Mouse (Mus musculus) embryo, embryonic 10.5 days (tissue): ENCODE results near the gene H1foo.

Experiments used
- DNase-seq: peaks from one replicate; pipeline ENCODE4 v3.0.0-alpha.2; 2015; ENCODE audit warnings: low spot score

H1foo gene

DNA sequence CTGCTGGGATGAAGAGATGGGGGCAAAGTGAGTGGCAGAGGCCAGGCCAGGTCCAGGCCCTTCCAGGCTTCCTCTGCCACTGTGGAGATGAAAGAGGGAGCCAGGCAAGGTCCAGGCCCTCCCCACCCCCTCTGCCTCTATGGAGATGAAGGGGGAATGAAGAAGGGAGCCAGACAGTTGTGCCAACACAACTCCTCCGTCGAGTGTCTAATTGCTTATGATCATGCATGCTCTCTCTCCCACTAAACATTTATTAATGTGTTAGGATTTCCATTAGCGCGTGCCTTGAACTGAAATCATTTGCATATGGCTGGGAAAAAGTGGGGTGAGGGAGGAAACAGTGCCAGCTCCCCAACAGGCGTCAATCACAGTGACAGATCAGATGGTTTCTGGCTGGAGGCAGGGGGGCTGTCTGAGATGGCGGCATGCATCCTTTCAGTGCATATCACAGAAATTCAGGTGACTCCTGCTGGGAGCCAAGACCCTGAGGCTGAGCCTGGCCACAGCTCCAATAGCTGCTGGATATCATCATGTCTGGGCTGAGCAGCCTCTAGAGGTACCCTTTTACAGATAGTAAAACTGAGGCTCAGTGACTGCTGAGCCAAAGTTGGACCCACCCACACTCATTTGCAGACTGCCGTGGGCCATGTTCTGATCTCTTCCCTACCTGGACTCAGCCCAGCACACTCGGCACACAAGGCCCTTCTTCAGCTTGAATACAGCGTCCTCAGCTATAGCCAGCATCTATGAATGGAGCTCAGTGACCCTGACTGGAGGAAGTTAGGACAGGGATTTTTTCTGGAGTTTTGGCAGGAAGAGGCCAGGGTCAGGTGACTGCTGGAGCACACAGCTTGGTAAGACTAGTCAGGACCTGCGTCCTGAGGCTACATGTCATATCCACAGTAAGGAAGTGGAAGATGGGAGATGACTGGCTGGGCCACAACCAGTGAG is 17.2 kb upstream of the H1foo start:
- DNase-seq, result no peak

DNA sequence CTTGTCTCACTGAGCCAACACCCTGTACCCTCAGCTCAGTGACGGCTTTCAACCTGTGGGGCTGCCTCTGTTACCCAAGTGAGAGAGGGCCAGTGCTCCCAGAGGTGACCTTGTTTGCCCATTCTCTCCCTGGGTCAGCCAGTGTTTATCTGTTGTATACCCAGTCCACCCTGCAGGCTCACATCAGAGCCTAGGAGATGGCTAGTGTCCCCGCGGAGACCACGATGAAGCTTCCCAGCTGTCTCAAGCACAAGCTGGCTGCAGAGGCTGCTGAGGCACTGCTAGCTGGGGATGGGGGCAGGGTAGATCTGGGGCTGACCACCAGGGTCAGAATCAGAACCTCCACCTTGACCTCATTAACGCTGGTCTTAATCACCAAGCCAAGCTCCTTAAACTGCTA is 14.7 kb upstream of the H1foo start:
- no peak for DNase-seq

DNA sequence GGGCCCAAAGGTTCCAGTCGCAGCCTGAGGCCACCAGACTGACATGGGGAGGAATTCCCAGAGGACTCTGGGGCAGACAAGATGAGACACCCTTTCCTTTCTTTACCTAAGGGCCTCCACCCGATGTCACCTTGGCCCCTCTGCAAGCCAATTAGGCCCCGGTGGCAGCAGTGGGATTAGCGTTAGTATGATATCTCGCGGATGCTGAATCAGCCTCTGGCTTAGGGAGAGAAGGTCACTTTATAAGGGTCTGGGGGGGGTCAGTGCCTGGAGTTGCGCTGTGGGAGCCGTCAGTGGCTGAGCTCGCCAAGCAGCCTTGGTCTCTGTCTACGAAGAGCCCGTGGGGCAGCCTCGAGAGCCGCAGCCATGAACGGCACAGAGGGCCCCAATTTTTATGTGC is 13.1 kb upstream of the H1foo start, which contains the start of gene Rho:
Gene Rho (plus strand): TSS at position 110 of the 400 bp plus-strand sequence.
- no peak for DNase-seq

DNA sequence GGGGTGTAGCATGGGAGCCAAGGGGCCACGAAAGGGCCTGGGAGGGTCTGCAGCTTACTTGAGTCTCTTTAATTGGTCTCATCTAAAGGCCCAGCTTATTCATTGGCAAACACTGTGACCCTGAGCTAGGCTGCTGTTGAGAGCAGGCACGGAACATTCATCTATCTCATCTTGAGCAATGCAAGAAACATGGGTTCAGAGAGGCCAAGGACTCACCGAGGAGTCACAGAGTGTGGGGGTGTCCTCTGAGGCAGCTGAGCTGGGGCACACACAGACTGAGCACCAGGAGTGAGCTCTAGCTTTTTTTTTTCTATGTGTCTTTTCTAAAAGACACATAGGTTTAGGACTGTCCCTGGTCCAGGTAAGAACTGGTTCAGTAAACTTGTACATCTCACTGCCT is 12.3 kb upstream of the H1foo start:
- no peak for DNase-seq

DNA sequence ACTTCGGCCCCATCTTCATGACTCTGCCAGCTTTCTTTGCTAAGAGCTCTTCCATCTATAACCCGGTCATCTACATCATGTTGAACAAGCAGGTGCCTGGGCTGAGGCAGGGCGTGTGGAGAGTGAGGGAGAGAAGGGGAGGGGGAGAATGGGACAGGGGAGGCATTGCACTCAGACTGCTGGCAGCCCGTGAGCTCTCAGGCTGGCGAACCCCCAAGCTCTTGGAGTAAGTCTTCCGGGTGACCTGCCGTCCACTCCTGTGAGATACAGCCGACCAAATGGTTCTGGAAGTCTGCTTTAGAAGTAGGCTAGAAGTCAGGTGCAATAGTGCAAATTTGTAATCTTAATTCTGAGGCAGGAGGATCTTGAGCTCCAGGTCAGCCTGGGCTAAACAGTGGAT is 9.2 kb upstream of the H1foo start:
- no peak for DNase-seq

DNA sequence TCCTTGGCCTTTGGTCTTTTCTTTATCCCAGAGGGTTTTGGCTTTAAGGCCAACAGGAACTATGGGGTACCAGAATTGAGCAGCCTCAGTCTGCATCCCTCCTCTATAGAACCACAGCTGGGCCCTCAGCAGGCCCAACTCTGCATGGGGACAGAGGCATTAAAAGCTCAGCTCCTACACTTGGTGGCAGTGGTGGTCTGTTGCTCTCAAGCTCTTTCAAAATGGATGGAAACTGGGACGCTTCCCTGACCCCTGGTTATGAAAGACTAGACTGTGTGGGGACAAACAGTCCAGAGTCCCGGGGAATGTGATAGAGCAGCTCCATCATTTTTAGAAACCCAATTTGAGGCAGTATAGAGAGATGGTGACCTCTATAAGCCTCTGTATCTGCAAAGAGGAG is 6.7 kb upstream of the H1foo start:
- DNase-seq, result no peak

DNA sequence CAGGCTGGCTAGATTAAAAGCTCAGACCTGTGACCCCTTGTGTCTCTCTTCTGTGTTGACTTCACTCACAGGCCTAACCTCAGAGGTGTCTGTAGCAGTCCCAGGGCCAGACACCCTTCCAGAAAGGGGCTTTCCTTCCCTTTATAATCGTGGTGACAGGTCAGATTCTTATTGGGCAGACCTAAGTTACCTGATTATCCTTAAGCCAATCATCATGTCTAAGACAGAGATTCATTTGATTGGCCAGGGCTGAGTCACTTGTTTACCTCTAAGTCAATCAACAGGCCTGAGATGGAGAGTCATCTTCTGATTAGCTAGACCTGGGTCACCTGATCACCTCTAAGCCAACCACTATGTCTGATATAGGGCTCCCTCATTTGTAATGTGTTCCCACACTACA is 5.9 kb upstream of the H1foo start:
- no peak for DNase-seq

DNA sequence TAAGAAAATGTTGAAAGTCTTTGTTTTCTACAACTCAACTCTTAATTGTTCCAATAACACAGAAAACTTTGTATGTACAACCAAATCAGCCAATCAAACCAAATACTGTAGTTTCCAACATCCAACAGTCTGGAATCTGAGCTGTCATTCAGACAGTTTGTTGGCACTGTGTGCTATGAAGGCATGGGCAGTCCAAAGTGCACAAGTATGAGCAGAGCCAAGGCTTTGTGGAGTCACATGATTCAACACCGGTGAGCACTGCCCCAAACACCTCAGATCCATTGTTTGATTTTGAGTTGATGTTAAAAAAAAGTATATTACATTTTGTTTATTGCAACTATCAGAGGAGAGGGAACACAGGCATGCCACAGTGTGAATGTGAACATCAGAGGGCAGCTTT is 4.1 kb upstream of the H1foo start:
- no peak for DNase-seq

DNA sequence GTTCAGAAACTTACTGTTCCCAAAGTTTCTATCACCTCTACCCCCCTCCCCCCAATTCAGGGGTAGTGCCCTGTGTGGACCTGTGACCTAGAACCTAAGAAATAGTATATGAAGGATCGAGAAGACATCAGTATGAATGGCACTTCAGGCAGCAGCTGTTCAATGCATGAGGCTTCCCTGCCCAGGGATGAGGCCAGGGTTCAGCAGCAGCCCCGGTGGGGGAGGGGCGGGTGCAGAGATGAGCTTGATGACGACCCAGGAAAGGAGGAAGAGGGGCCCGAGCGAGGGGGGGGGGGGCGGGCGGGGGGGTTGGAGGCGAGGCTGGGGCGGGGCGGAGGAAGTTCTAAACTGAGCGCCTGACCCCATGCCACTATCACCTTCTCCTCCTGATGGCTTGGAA is 3.6 kb upstream of the H1foo start:
- peak; percentile 54 for DNase-seq

DNA sequence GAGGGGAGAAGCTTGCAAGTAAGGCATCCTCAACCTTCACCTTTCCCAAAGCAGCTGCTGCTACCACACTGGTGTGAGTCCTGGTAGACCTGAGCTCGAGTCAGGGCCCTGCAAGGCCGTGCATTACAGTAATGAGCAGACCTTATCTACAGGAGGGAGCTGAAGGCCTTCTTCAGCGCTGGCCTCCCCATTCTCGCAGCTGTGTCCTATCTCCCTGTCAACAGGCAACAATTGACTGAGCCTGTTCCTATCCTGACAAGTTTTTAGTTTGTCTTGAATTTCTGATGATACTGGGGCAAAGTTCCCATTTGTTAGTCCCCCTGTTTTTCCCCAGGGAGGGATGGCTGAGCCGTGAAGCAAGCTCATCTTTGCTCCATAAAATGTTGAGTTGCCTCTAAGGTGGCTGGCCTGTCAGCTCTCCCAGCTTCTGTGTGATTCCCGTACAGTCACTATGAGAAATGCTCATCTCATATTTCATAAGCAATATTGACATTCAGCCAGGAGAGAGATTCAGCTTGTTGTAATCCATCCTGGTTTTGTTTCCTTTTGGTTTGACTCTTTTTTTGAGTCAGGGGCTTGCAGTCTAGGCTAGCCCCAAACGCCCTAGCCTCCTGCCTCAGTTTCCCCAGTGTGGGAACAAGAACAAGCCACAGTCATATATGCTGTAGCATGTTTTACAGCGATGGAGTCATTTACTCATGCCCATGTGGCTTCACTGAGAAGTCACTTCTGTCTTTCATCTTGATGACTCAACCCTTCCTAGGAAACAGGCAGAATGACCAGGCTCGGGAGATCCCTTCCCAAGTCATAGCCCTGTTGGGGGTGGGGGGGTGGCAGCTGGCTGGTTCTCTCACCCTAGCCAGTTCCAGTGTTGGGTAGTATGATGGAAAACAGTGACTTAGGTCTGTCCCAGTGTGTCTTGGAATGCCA is 975 bp upstream of the H1foo start:
- no peak for DNase-seq

DNA sequence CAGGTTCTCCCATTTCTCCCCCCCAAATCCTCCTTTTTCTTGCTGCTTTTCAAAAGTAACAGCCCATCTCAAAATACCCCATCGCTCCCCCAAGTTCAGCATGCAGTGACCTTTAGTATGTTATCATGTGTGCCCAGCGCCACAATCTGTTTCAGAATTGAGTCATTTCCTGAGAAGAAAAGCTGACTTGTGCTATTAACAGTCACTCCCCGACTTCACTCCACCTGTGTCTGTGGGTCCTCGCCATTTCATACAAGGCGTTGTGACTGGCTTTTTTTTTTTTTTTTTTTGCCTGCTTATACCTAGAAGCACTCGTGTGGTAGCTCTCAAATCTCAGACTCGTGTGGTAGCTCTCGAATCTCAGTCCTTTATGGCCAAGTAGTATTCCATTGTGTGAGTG is 895 bp downstream of the H1foo start:
- DNase-seq, result no peak

DNA sequence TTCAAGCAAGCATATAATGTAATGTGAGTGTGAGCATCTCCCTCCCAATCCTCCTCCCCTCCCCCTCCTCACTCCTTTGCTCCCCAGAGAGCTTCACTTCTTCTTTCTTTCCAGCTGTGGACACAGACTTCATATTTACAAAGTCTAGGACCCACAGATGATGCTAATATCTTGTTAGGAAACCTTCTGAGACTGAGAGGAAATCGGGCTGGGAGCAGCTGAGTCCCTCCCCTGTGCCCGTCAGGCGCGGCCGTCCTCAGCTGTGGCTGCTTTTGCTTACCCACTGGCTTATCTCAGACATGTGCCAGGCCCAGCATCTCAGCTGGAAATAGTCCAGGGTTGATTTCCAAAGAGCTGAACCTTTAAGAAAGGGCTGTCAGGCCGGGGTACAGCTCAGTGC is 1.7 kb downstream of the H1foo start:
- DNase-seq, result no peak

DNA sequence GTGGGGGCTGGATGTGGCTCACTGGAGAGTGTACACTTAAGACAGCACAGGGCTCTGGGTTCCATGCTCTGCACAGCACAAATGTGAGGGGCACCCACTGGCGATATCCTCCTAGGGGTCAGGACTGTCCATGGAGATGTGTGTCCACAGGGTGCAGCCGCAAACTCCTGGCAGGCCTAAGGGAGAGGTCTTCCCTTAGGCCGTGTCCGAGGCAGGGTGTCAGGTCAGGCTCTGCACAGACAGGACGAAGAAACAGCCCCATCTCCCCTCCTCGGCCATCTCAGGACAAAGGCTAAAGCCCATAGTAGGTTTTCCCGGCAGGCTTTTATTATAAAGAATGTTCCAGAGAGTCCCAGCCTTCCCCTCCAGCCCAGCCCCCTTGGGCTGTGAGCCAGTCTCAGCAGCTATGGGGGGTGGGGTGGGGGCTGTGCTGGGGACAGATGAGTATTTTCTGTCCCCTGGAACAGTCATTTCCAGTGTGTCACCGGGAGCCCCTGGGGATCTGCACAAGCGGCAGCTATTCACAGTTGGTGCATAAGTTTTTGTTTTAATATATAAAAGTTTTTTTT is 9.9 kb downstream of the H1foo start:
- DNase-seq, result no peak

DNA sequence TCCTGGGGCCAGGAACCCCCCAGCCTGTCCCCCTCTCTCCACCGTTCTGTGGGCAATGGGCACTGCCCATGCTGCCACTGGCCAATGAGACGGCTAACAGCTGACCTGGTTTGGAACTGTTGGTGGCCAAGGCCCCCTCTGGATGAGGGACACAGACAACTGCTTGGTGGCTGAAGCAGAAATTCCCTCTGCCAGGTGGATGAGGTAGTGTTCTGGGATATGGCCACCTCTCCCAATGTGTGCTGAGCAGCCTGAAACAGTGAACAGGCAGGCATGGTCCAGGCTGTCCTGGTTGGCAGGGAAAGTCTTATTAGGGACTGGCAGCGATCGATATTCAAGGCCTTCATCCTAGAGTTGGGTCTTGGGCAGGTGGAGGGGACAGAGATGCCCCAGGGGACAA is 10.4 kb downstream of the H1foo start:
- no peak for DNase-seq

DNA sequence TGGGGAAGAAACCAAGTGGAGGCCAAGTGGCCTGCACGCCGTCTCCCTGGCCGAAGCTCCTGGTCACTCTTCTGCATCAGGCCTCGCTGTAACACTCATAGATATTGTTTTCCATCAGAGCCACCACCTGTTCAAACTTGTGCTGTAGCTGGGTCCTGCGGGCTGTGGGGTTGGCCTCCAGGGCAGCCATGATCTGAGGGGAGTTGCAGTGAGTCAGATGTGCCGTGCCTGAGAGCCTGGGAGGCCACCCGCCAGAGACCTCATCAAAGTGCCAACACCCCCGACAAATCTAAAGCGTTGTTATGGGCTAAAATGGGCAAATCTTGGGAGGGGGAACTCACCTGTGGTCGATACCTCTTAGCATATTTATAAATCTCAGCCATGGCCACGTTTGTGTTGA is 10.9 kb downstream of the H1foo start:
- no peak for DNase-seq

DNA sequence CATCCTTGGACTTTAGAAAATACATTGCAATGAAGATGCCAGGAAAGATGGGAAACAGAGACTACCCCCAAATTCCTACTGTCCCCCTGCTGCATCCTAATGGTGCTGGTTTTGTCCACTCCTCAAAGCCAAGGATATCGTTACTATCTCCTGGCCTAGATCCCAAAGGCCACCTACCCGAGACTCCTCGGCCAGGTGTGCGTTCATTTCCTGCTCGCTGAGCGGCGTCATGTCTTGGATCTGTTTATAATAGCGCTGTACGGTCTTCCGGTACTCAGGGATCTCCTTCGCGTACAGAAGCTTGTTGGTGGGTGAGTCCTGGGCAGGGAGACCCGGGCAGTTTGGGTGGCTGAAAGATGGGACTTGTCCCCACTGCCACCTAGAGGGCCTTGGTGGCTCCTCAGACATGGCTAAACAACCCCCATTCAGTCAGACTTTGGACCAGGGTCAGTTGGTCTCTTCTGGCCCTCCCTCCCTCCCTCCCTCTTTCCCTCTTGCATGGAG is 11.7 kb downstream of the H1foo start:
- no peak for DNase-seq

DNA sequence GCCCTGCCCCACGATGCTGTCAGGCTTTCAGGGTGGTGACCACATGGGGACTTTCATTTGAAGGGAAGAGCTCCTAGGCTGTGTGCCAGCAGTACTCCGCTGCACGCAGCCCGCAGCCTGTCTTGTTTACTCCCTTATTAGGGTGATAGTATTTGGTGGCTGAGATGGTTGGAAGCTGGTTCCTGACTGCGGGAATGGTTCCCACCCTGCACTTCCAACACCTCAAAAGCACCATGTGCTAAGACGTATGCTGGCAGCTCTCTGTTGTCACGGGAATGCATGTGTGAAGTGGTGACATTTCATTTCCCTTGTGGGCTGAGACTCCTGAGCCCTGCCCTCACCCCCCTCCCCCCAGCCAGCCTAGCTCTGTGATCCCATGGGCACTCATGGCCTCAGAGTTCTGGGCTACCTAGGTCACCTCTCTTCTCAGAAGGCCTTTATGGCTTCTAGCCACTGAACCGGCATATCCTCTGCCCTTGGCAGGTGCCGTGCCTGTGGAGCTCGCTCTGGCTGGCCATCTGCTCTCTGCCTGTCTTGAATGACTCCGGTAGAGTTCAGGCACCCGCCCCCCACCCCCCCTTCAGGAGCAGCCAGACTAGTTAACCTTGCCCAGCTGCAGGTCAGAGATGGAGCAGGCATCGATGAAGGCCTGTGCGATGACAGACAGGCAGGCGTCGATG is 12.3 kb downstream of the H1foo start:
- peak; percentile 43 for DNase-seq

DNA sequence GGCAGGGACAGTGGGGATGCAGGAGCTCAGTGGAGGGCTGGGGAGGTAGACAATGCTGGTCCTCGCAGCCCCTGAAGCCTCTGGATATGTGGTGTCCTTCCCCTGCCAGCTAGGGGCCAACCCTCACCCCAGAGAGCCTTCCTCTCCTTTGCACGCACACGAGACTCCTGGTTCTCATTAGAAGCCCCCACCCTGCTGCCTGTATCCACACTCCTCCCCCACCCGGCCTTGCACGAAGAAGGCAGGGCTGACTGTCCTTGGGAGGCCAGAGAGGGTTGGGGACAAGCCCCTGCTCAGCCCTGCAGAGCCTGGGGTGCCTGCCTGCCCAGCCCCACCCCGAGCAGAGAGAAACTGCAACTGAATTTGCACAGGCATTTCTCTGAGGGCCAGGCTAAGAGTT is 12.9 kb downstream of the H1foo start:
- DNase-seq, result no peak

DNA sequence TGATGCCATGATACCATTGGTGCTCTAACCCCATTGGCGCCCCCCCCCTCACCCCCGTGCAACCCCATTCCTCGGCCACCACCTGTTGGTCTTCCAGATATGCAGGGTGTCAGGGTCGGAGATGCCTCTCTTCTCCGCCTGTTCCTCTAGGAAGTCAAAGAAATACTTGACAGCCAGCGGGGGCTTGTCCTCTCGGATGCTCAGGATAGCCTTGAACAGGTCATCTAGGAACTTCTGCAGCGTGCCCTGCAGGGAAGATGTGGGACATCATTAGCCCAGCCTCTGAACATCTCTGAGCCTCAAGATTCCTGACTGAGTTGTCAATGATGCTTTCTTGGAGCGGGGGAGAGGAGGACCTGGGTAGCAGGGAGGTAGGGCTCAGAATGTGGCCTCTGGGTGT is 13.7 kb downstream of the H1foo start:
- no peak for DNase-seq

DNA sequence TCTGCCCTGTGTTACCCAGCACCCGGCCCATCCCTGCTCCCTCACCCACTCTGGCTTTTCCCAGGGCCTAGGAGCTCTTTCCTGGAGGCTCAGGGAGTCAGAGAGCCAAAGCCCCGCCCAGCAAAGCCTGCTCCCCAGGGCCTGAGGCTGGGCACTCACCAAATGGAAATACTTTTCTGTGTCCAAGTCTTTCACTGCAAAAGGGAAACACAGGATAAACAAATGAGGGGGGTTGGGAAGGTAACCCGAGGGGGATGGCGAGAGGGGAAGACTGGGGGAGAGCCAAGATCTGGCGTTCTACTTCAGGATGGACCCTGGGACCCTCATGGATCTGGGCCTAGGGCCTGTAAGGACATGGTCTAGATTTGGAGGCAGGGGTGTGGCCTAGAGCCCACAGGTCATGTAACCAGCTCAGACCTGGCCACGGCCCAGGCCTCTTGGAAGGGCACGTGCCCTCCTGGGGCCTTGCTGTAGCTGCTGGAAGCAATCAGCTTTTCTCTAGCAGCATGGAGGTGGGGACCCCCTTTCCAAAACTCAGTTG is 14.5 kb downstream of the H1foo start:
- no peak for DNase-seq

DNA sequence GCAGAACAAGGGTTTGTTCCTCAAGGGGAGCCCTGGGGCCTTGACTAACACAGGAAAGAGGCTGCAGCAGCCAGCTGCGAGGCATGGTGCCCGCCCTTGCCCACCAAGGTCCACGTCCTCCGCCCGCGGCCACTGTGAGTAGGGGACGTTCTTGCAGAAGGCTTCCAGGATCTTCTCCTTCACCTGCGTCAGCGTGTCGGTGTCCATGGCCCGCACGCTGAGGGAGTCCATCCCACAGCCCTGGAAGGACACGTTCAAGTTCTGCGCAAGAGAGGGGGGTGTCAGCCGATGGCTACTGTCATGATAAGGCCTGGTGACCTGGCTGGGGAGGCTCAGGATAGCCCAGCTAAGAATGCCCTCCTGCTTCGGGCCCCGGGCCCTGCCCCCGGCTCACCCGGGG is 15.6 kb downstream of the H1foo start:
- DNase-seq, result no peak

DNA sequence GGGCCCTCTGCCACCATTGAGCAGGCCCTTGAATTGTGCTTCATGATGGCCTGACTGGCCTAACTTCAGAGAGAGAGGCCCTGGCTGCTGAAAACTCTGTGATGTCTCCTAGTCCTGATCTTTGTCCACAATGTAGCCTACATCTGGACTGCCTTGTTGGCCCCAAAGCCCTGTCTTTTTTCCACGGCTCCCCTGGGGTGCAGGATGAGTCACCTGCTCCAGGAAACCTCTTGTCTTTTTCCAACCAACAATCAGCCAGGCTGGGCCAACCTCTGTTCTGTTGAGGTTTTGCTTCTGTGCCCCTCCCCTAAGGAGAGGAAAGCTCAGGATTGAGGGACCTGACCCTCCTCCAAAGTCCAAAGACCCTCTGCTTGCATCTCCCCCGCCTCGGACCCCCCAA is 17.0 kb downstream of the H1foo start:
- DNase-seq, result no peak
